Mouse (Mus musculus) subcutaneous adipose tissue, adult 2 months (tissue): ENCODE data around the gene Olfr1249. TPM values are rescaled to one million over a fixed set of nuclear protein-coding genes. Genes with fewer than 3 reads are reported as not detected.

Experiments used
- polyA plus RNA-seq: library from polyadenylated mRNA; depleted of rRNA; stranded (reverse); fragments of >200 nt; gene quantifications from 2 replicates; pipeline ENCODE4 v1.2.3, GENCODE M21; 2012; ENCODE audit warnings: low replicate concordance; rRNA removed

Olfr1249 gene
- not detected in 2 replicates for polyA plus RNA-seq

DNA sequence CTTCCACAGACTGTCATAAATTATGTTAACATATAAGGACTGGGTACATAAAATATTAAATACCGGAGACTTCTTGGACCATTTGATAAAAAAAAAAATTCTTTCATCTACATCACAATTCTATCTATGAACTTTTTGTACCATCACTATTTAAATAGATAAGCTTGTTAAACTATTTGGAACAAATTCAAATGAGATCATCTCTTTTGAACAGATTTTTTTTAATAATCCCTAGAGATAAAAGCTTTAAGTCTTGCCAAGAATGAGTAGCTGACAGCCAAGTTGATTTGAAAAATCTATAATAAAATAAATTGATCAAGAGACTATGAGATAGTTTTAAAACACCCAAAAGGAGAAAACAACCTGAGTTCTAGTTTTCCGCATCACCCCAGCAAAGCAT is at the start of gene Olfr1249:
Olfr1249 (minus strand) TSS at position 101 of the 400 bp plus-strand sequence.

DNA sequence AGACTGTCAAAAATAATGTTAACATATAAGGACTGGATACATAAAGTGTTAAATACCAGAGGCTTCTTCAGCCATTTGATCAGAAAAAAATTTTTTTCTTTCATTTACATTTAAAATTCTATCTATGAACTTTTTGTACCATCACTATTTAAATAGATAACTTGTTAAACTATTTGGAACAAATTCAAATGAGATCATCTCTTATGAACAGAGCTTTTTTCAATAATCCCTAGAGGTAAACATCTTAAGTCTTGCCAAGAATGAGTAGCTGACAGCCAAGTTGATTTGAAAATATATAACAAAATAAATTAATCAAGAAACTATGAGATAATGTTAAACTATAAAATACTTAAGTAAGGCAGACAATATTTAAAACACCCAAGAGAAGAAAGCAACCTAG is 37.1 kb upstream of the Olfr1249 start, which contains the start of gene Olfr1251:
Olfr1251 (minus strand) TSS at position 101 of the 400 bp plus-strand sequence.

DNA sequence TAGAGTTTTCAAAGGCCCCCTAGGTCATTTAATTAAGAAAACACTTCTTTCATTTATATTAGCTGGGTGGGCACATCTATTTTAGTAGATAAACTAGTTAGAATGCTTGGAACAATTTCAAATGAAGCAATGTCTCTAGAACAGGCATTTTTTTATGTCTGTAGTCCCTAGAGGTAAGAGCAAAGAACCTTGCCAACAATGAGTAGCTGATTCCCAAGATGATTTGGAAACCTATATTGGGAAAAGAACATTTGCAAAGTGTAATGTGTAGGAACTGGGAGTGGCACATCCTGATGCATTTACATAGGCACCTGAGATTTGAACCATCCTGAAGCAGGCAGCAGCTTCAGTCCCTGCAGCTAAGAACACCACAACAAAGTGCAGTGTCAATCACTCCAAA is 26.6 kb upstream of the Olfr1249 start, which contains the start of gene Olfr1250:
Olfr1250 (minus strand) TSS at position 101 of the 400 bp plus-strand sequence.

DNA sequence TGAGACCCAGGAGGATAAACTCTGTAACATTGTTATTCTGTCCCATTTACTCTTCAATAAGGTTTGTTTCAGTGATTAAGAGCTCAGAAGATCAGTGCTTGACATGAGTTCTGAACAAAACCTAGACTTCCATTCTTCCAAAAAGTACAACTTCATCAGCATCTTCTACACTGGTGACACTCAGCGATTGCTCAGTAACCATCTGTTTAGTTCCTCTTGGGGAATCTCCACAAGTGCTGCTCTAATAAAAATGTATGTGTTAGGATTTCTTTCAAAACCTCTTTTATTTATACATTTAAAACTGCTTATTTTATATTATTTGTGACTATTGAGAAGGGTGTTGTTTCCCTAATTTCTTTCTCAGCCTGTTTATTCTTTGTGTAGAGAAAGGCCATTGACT is 16.6 kb downstream of the Olfr1249 start, which contains the start of gene Olfr1248:
Olfr1248 (minus strand) TSS at position 101 of the 400 bp plus-strand sequence.

DNA sequence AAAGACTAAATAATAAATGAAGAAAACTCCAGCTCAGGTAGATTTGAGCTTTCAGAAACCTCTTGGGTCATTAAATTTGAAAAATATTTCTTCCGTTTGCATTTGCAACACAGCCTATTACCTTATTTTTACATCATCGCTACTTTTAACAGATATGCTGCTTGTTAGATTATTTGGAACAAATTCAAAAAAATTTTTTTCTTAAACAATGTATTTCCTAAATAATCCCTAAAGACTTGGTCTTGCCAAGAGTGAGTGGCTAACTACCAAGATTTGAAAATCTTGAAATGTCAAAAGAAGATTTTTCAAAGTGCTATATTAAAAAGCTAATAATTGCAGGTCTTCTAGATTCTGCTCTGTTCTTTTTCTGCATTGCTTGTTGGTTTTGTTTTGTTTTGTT is 20.8 kb downstream of the Olfr1249 start, which contains the start of gene Olfr1247:
Olfr1247 (minus strand) TSS at position 101 of the 400 bp plus-strand sequence.

DNA sequence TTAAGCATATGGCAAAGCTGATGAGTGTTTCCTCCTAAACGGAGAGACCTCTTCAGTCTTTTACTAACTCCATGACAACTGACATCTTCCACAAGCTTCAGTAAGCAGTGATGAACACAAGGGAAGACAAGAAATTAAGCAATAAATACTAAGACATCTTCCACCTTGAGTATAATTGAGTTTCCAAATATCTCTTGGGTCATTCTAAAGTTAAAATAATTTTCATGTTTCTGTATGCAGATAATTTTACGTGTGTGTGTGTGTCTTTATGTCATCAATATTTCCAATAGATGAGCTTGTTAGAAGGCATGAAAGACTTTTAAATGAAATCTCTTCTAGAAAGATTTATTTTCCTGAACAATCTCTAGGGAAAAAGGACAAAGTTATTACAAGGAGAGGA is 41.7 kb downstream of the Olfr1249 start, which contains the start of gene Olfr1246:
Olfr1246 (minus strand) TSS at position 101 of the 400 bp plus-strand sequence.

Other genes with a start within 250 kb of the Olfr1249 start
- gene Olfr1238, start 225.3 kb downstream of the Olfr1249 start, polyA plus RNA-seq: not detected in 2 replicates
- gene Olfr1239, start 214.6 kb downstream of the Olfr1249 start, polyA plus RNA-seq: not detected in 2 replicates
- not detected in 2 replicates for gene Olfr1240, start 192.0 kb downstream of the Olfr1249 start, polyA plus RNA-seq
- not detected in 2 replicates for gene Olfr1241, start 147.9 kb downstream of the Olfr1249 start, polyA plus RNA-seq
- gene Olfr1242, start 136.6 kb downstream of the Olfr1249 start, polyA plus RNA-seq: not detected in 2 replicates
- not detected in 2 replicates for gene Olfr1243, start 103.5 kb downstream of the Olfr1249 start, polyA plus RNA-seq
- gene Olfr1245, start 56.5 kb downstream of the Olfr1249 start, polyA plus RNA-seq: not detected in 2 replicates
- gene Olfr1246, start 41.8 kb downstream of the Olfr1249 start, polyA plus RNA-seq: not detected in 2 replicates
- gene Olfr1247, start 20.9 kb downstream of the Olfr1249 start, polyA plus RNA-seq: not detected in 2 replicates
- not detected in 2 replicates for gene Olfr1248, start 16.7 kb downstream of the Olfr1249 start, polyA plus RNA-seq
- not detected in 2 replicates for gene Olfr1250, start 26.5 kb upstream of the Olfr1249 start, polyA plus RNA-seq
- gene Olfr1251, start 37.0 kb upstream of the Olfr1249 start, polyA plus RNA-seq: not detected in 2 replicates
- gene Olfr1252, start 90.0 kb upstream of the Olfr1249 start, polyA plus RNA-seq: not detected in 2 replicates
- gene Olfr1253, start 122.1 kb upstream of the Olfr1249 start, polyA plus RNA-seq: not detected in 2 replicates
- gene Olfr1254, start 158.6 kb upstream of the Olfr1249 start, polyA plus RNA-seq: not detected in 2 replicates
- not detected in 2 replicates for gene Olfr1255, start 177.1 kb upstream of the Olfr1249 start, polyA plus RNA-seq
- gene Olfr1256, start 206.6 kb upstream of the Olfr1249 start, polyA plus RNA-seq: not detected in 2 replicates
- gene Olfr48, start 213.2 kb upstream of the Olfr1249 start, polyA plus RNA-seq: not detected in 2 replicates
- gene Olfr1257, start 243.5 kb upstream of the Olfr1249 start, polyA plus RNA-seq: not detected in 2 replicates